Mouse (Mus musculus) kidney, postnatal 0 days (tissue): ENCODE results near the gene 4930595D18Rik. TPM values are rescaled to one million over a fixed set of nuclear protein-coding genes. Genes with fewer than 3 reads are reported as not detected.

Experiments used
- ATAC-seq: fragments of 200-750 bp; cut with Nextera tagmentation; replicated peaks from 2 replicates; pipeline ENCODE4 v1.8.0; 2017; ENCODE audit warnings: low read depth, moderate number of reproducible peaks, moderate TSS enrichment, moderate library complexity; ENCODE audit not compliant: low FRiP score
- DNase-seq: peaks from one replicate; pipeline ENCODE4 v3.0.0-alpha.2; 2016; ENCODE audit warnings: low spot score
- H3K27ac ChIP-seq: fragments of 300-500 bp; sonication (generic); 2 replicates; pipeline ENCODE4 v1.5.1; 2014; ENCODE audit warnings: mild to moderate bottlenecking
- H3K27me3 ChIP-seq: fragments of 300-500 bp; sonication (generic); 2 replicates; pipeline ENCODE4 v1.6.1; 2014; ENCODE audit warnings: low read length, mixed read lengths; ENCODE audit not compliant: insufficient read depth
- H3K36me3 ChIP-seq: fragments of 300-500 bp; sonication (generic); 2 replicates; pipeline ENCODE4 v1.6.1; 2014; ENCODE audit warnings: low read length, mixed read lengths; ENCODE audit not compliant: insufficient read depth
- H3K4me1 ChIP-seq: fragments of 300-500 bp; sonication (generic); replicated peaks from 2 replicates; pipeline ENCODE4 v1.6.1; 2014; ENCODE audit warnings: antibody characterized with exemption, low read length, mixed read lengths; ENCODE audit not compliant: insufficient read depth
- H3K4me2 ChIP-seq: fragments of 300-500 bp; sonication (generic); 2 replicates; pipeline ENCODE4 v1.6.1; 2014; ENCODE audit warnings: mild to moderate bottlenecking, low read length, moderate library complexity, mixed read lengths
- H3K4me3 ChIP-seq: fragments of 300-500 bp; sonication (generic); replicated peaks from 2 replicates; pipeline ENCODE4 v1.5.1; 2014; ENCODE audit warnings: low read depth, low read length
- H3K9ac ChIP-seq: fragments of 300-500 bp; sonication (generic); 2 replicates; pipeline ENCODE4 v1.6.1; 2014; ENCODE audit warnings: low read depth, low read length
- H3K9me3 ChIP-seq: fragments of 300-500 bp; sonication (generic); replicated peaks from 2 replicates; pipeline ENCODE4 v1.6.1; 2016; ENCODE audit warnings: low read length, inconsistent platforms, mixed read lengths
- CTCF ChIP-seq: IDR thresholded peaks from 2 replicates; pipeline ENCODE4 v1.5.1; 2016; ENCODE audit warnings: antibody characterized with exemption, low read depth, mild to moderate bottlenecking, moderate library complexity
- WGBS: fragments of 180-500 bp; shearing (Covaris S2); extraction: QIAGEN DNeasy Blood & Tissue Kit; methylation state at CpG from one replicate; pipeline ENCODE4 v1.1.7; 2014; 5-methylcytosine and 5-hydroxymethylcytosine counted together
- polyA plus RNA-seq: library from polyadenylated mRNA; unstranded; fragments of >200 nt; fragmentation: Nextera tagmentation; extraction: Ambion mirVana; gene quantifications from 2 replicates; pipeline ENCODE4 v1.2.1, GENCODE M21; 2015

The 4930595D18Rik gene
- polyA plus RNA-seq, 1 experiment from 2014 or later: not detected

- no peaks in the 10 kb centered on the region for H3K27me3 ChIP-seq
- H3K36me3 ChIP-seq: no peaks in the 10 kb centered on the region
- no peak overlapping the region for H3K4me3 ChIP-seq
- ATAC-seq (no peak), DNase-seq (no peak)
- peaks cover 4% of the 10 kb centered on the region; the same call in 1 of the 2 replicates for H3K4me1 ChIP-seq
- no peak for TF ChIP-seq CTCF
- WGBS: 68% methylated on average over 19 of the region's 19 CpGs
- H3K9me3 ChIP-seq: no peaks in the 10 kb centered on the region
- no peak overlapping the region for H3K4me2 ChIP-seq
- no peak overlapping the region for H3K27ac ChIP-seq
- H3K9ac ChIP-seq: no peak overlapping the region
Measured at GRCm38 (mm10) chr12:111134791-111135733, 49.2 kb downstream of the 4930595D18Rik start.

- H3K4me3 ChIP-seq: no peak overlapping the region
- peaks cover 4% of the 10 kb centered on the region; the same call in 1 of the 2 replicates for H3K4me1 ChIP-seq
- no peak for DNase-seq
- H3K27me3 ChIP-seq: no peaks in the 10 kb centered on the region
- no peak for TF ChIP-seq CTCF
- H3K36me3 ChIP-seq: no peaks in the 10 kb centered on the region
- H3K9ac ChIP-seq: no peak overlapping the region
- H3K27ac ChIP-seq: no peak overlapping the region
- WGBS: 84% methylated on average over 7 of the region's 7 CpGs
- no peak for ATAC-seq
- H3K4me2 ChIP-seq: no peak overlapping the region
- no peaks in the 10 kb centered on the region for H3K9me3 ChIP-seq
Measured at GRCm38 (mm10) chr12:111134169-111134568, 50.1 kb downstream of the 4930595D18Rik start.

GRCm38 (mm10) chr12:111125666-111126065 lies 58.6 kb downstream of the 4930595D18Rik start:
- Histone ChIP-seq H3K4me3 (no peak overlapping the region), H3K9ac (no peak overlapping the region), H3K4me1 (no peaks in the 10 kb centered on the region), H3K36me3 (no peaks in the 10 kb centered on the region), H3K27ac (no peak overlapping the region), H3K27me3 (no peaks in the 10 kb centered on the region), H3K9me3 (no peaks in the 10 kb centered on the region), H3K4me2 (no peak overlapping the region)
- DNase-seq: no peak
- no peak for ATAC-seq
- no peak for TF ChIP-seq CTCF
- 67% methylated on average over 6 of the region's 6 CpGs for WGBS

- Histone ChIP-seq H3K4me1 (no peaks in the 10 kb centered on the region), H3K4me3 (no peak overlapping the region), H3K4me2 (no peak overlapping the region), H3K27ac (no peak overlapping the region), H3K27me3 (no peaks in the 10 kb centered on the region), H3K9me3 (no peaks in the 10 kb centered on the region), H3K36me3 (no peaks in the 10 kb centered on the region), H3K9ac (no peak overlapping the region)
- WGBS: 62% methylated on average over 14 of the region's 14 CpGs
- ATAC-seq (no peak), DNase-seq (peak; percentile 24)
- TF ChIP-seq CTCF: no peak
Measured at GRCm38 (mm10) chr12:111124601-111125260, 59.6 kb downstream of the 4930595D18Rik start.

- ATAC-seq (no peak), DNase-seq (no peak)
- H3K36me3 ChIP-seq: 0 out of 2 replicates have a peak, but pooled peaks cover 4% of the 10 kb centered on the region
- no peak overlapping the region for H3K27ac ChIP-seq
- peak; percentile 67 for TF ChIP-seq CTCF
- H3K4me2 ChIP-seq: no peak overlapping the region
- H3K9me3 ChIP-seq: no peaks in the 10 kb centered on the region
- no peaks in the 10 kb centered on the region for H3K27me3 ChIP-seq
- no peaks in the 10 kb centered on the region for H3K4me1 ChIP-seq
- H3K9ac ChIP-seq: no peak overlapping the region
- H3K4me3 ChIP-seq: no peak overlapping the region
Measured at GRCm38 (mm10) chr12:111122332-111122852, 61.9 kb downstream of the 4930595D18Rik start.

GRCm38 (mm10) chr12:111120976-111121645 lies 63.2 kb downstream of the 4930595D18Rik start:
- no peak for TF ChIP-seq CTCF
- no peak overlapping the region for H3K9ac ChIP-seq
- no peaks in the 10 kb centered on the region for H3K27me3 ChIP-seq
- no peak for ATAC-seq
- peaks cover 12% of the 10 kb centered on the region; the same call in 1 of the 2 replicates for H3K36me3 ChIP-seq
- no peak overlapping the region for H3K27ac ChIP-seq
- H3K9me3 ChIP-seq: no peaks in the 10 kb centered on the region
- 90% methylated on average over 9 of the region's 9 CpGs for WGBS
- no peak overlapping the region for H3K4me3 ChIP-seq
- H3K4me1 ChIP-seq: no peaks in the 10 kb centered on the region
- DNase-seq: no peak
- no peak overlapping the region for H3K4me2 ChIP-seq
